Mouse (Mus musculus) heart, postnatal 0 days (tissue): ENCODE results near the gene Vasn.

Source experiments
- CTCF ChIP-seq: IDR thresholded peaks from 2 replicates; pipeline ENCODE4 v1.5.1; 2016; ENCODE audit warnings: antibody characterized with exemption, control low read depth, low read depth
- EP300 ChIP-seq: IDR thresholded peaks from 2 replicates; pipeline ENCODE4 v1.6.1; 2016; ENCODE audit warnings: antibody characterized with exemption, low read depth

DNA sequence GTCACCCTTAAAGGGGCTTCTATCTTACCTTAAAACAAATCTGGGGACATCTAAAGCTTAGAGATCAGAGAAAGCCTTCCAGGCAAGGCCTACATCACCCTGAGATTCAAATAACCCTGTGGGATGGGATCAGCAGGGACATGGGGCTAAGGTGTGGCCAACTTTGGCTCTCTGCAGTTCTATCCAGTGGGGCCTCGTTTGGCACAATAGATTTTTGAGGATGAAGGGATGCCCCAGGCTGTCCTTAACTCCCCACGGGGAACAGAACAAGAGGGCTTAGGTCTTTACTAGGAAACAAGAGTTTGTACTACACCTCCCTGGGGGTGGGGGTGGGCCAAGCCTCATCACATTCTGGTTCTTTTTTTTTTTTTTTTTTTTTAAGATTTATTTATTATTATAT lies 19.6 kb downstream of the Vasn start:
- TF ChIP-seq CTCF (no peak), EP300 (no peak)
